ENCODE assay signal across 13 mouse cellular contexts in the genomic region with DNA sequence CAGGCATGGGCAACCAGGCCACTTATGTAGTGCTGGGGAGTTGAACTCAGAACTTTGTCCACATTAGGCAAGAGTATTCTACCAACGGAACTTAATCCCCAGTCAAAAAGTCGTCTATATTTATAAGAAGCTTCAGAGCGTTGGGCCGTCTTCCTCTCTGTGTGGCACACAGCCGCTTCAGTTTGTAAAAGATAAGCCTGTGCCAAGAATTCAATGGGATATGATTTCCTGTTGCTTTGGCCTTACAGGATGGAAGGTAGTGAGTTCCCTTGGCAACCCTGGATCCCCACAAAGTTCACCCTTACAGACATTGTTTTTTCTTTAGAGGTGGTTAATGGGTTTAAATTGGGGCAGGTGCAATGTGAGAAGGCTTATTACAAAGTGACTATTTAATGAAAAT. TPM values are rescaled to one million over a fixed set of nuclear protein-coding genes. Genes with fewer than 3 reads are reported as not detected.
A peak's percentile ranks its signal among the peaks of the same experiment; 100 is the strongest.
DNase-seq lines count a peak whose midpoint lies in the region; ATAC-seq and TF ChIP-seq lines count a peak whose summit lies in the region.
"Had no signal": no experiment of that assay in that cellular context is flagged by ENCODE, and none has a peak within 500 bp of the region (broad histone marks: within the 10 kb centered on the region; RNA-seq: fewer than 3 reads in every experiment).

No protein-coding gene starts in this region.

- no peaks in the 10 kb centered on the region for H3K27me3 ChIP-seq in kidney, embryonic 15.5 days
- H3K27me3 ChIP-seq in heart, embryonic 13.5 days (replicated peaks): no peaks in the 10 kb centered on the region
- no peaks in the 10 kb centered on the region for H3K27me3 ChIP-seq in small intestine, adult 2 months (ENCODE audit: control insufficient read depth, insufficient read depth, low read length)
- H3K27me3 ChIP-seq: neural tube, embryonic 13.5 days had no signal

- H3K9ac ChIP-seq in kidney, embryonic 15.5 days: no peak overlapping the region
- H3K9ac ChIP-seq in heart, embryonic 13.5 days: no peak overlapping the region
- H3K9ac ChIP-seq: liver, embryonic 14.5 days; neural tube, embryonic 13.5 days had no signal

- peaks cover 10% of the 10 kb centered on the region; the same call in 1 of the 2 replicates for H3K36me3 ChIP-seq in kidney, embryonic 15.5 days
- H3K36me3 ChIP-seq in heart, embryonic 13.5 days: peaks cover 25% of the 10 kb centered on the region
- no peaks in the 10 kb centered on the region for H3K36me3 ChIP-seq in small intestine, adult 2 months (ENCODE audit: control insufficient read depth, insufficient read depth, low read length)

- no peak overlapping the region for H3K4me2 ChIP-seq in kidney, embryonic 15.5 days
- no peak overlapping the region for H3K4me2 ChIP-seq in heart, embryonic 13.5 days
- H3K4me2 ChIP-seq: neural tube, embryonic 13.5 days had no signal

- no peak for ATAC-seq in kidney, embryonic 15.5 days (replicated peaks; ENCODE audit: low FRiP score)
- ATAC-seq in heart, embryonic 13.5 days (ENCODE audit: extremely low read depth, insufficient number of reproducible peaks, low FRiP score, low TSS enrichment): no peak
- ATAC-seq: midbrain, embryonic 16.5 days had no signal

- no peak for TF ChIP-seq POLR2A in small intestine, adult 2 months (IDR thresholded peaks at IDR 0.05; ENCODE audit: low read depth, low read length)

- no peak for DNase-seq in kidney, postnatal 4 days
- peak; percentile 28 to 52 for DNase-seq in kidney, postnatal 36 days
- no peak for DNase-seq in spleen, postnatal 10 days (ENCODE audit: low spot score in 2 of 2)
- no peak for DNase-seq in thymus, postnatal 10 days (ENCODE audit: low spot score in 2 of 2)
- DNase-seq: adrenal gland, postnatal 10 days; cerebellum, adult 11 months; retina, postnatal 1 day had no signal

- no peak overlapping the region for H3K4me3 ChIP-seq in kidney, embryonic 15.5 days (replicated peaks)
- no peak overlapping the region for H3K4me3 ChIP-seq in heart, embryonic 13.5 days
- H3K4me3 ChIP-seq in small intestine, adult 2 months (ENCODE audit: low read depth, low read length): no peak overlapping the region
- H3K4me3 ChIP-seq: neural tube, embryonic 13.5 days had no signal

- no peaks in the 10 kb centered on the region for H3K9me3 ChIP-seq in kidney, embryonic 15.5 days (replicated peaks)
- H3K9me3 ChIP-seq in heart, embryonic 13.5 days: no peaks in the 10 kb centered on the region
- H3K9me3 ChIP-seq: neural tube, embryonic 13.5 days had no signal

- peaks cover 6% of the 10 kb centered on the region; the same call in 1 of the 2 replicates for H3K4me1 ChIP-seq in kidney, embryonic 15.5 days
- peaks cover 33% of the 10 kb centered on the region for H3K4me1 ChIP-seq in heart, embryonic 13.5 days
- peaks cover 15% of the 10 kb centered on the region; the same call in 1 of the 2 replicates for H3K4me1 ChIP-seq in small intestine, adult 2 months (ENCODE audit: control insufficient read depth, insufficient read depth, insufficient read length, low read length)

- 0 out of 2 replicates have a peak overlapping the region, but pooled peaks have one; percentile 46 for H3K27ac ChIP-seq in kidney, embryonic 15.5 days
- peak overlapping the region; percentile 63 for H3K27ac ChIP-seq in heart, embryonic 13.5 days (replicated peaks)
- peak overlapping the region; percentile 52 for H3K27ac ChIP-seq in small intestine, adult 2 months (ENCODE audit: insufficient read depth, low read depth, low read length)
- H3K27ac ChIP-seq: liver, embryonic 14.5 days; neural tube, embryonic 13.5 days had no signal

- TF ChIP-seq CTCF in small intestine, adult 2 months (IDR thresholded peaks at IDR 0.05; ENCODE audit: extremely low read depth, insufficient read length, insufficient replicate concordance, low read depth, low read length): no peak

- WGBS in kidney, embryonic 15.5 days: 63% methylated on average over 5 of the region's 5 CpGs
- WGBS in heart, embryonic 13.5 days: 21% methylated on average over 5 of the region's 5 CpGs
- WGBS in small intestine, adult 2 months: 31% methylated on average over 5 of the region's 5 CpGs

RNA-seq across cellular contexts. Expression of gene Fxn, which starts 22.0 kb away (rescaled TPM):
- 58.4 and 60.8 TPM in 2 replicates for polyA plus RNA-seq in kidney, embryonic 15.5 days (2015; fragmentation: Nextera tagmentation; extraction: Ambion mirVana)
- 60.9 and 64.0 TPM in 2 replicates for polyA plus RNA-seq in heart, embryonic 13.5 days (2015; fragmentation: Nextera tagmentation; extraction: Ambion mirVana)
- polyA plus RNA-seq in small intestine, adult 2 months (2012; rRNA removed): 7.7 and 9.1 TPM in 2 replicates

RNA-seq across cellular contexts. Expression of gene Tjp2, which starts 33.5 kb away (rescaled TPM):
- 31.3 and 31.4 TPM in 2 replicates for polyA plus RNA-seq in kidney, embryonic 15.5 days (2015; fragmentation: Nextera tagmentation; extraction: Ambion mirVana)
- 21.6 and 22.7 TPM in 2 replicates for polyA plus RNA-seq in heart, embryonic 13.5 days (2015; fragmentation: Nextera tagmentation; extraction: Ambion mirVana)
- polyA plus RNA-seq in small intestine, adult 2 months (2012; rRNA removed): 24.9 and 74.0 TPM in 2 replicates

Comparison
In these comparisons a context has a peak if more than half of its experiments do, and no peak if none do; other contexts are left out.
1. DNase-seq: peak in kidney, postnatal 36 days (2 of 2); none in kidney, postnatal 4 days (0 of 2), spleen, postnatal 10 days (0 of 2) and thymus, postnatal 10 days (0 of 2).
2. Peak in every context shown above with its lines, with median percentiles within 50 percentile points of each other: H3K27ac ChIP-seq.